Mouse (Mus musculus) layer of hippocampus, adult 11-12 months (tissue): Measurements from ENCODE around the gene Lrp6.

Experiments
- DNase-seq: peaks from one replicate; pipeline ENCODE4 v3.0.0; 2022; ENCODE audit warnings: low spot score

The Lrp6 gene

GRCm38 (mm10) chr6:134529340-134529739 lies 37.4 kb downstream of the Lrp6 start:
- DNase-seq: no peak

GRCm38 (mm10) chr6:134528396-134528795 lies 38.4 kb downstream of the Lrp6 start:
- no peak for DNase-seq

GRCm38 (mm10) chr6:134527596-134528128 lies 39.1 kb downstream of the Lrp6 start:
- DNase-seq: no peak

GRCm38 (mm10) chr6:134526821-134527595 lies 39.8 kb downstream of the Lrp6 start:
- DNase-seq: no peak

- DNase-seq: no peak
These were observed 40.5 kb downstream of the Lrp6 start for GRCm38 (mm10) chr6:134526275-134526674.

GRCm38 (mm10) chr6:134521411-134521810 lies 45.4 kb downstream of the Lrp6 start:
- DNase-seq: no peak

- no peak for DNase-seq
These were observed 45.9 kb downstream of the Lrp6 start for GRCm38 (mm10) chr6:134520821-134521220.

- no peak for DNase-seq
These were observed 48.3 kb downstream of the Lrp6 start for GRCm38 (mm10) chr6:134518450-134518849.

GRCm38 (mm10) chr6:134517141-134517540 lies 49.6 kb downstream of the Lrp6 start:
- no peak for DNase-seq

GRCm38 (mm10) chr6:134515416-134515815 lies 51.3 kb downstream of the Lrp6 start:
- DNase-seq: no peak

GRCm38 (mm10) chr6:134513896-134514510 lies 52.8 kb downstream of the Lrp6 start:
- DNase-seq: no peak

GRCm38 (mm10) chr6:134513011-134513410 lies 53.8 kb downstream of the Lrp6 start:
- DNase-seq: no peak

GRCm38 (mm10) chr6:134512478-134512877 lies 54.3 kb downstream of the Lrp6 start:
- no peak for DNase-seq

- no peak for DNase-seq
These were observed 55.6 kb downstream of the Lrp6 start for GRCm38 (mm10) chr6:134511118-134511517.

- DNase-seq: no peak
These were observed 56.5 kb downstream of the Lrp6 start for GRCm38 (mm10) chr6:134510280-134510679.

GRCm38 (mm10) chr6:134509731-134510226 lies 57.0 kb downstream of the Lrp6 start:
- DNase-seq: no peak

- DNase-seq: no peak
These were observed 61.9 kb downstream of the Lrp6 start for GRCm38 (mm10) chr6:134504866-134505265.

GRCm38 (mm10) chr6:134502335-134502734 lies 64.4 kb downstream of the Lrp6 start:
- no peak for DNase-seq

- DNase-seq: no peak
These were observed 66.2 kb downstream of the Lrp6 start for GRCm38 (mm10) chr6:134500381-134501162.

- DNase-seq: no peak
These were observed 67.7 kb downstream of the Lrp6 start for GRCm38 (mm10) chr6:134499089-134499488.

- DNase-seq: no peak
These were observed 68.2 kb downstream of the Lrp6 start for GRCm38 (mm10) chr6:134498518-134498917.
